Mouse (Mus musculus): Measurements from ENCODE around the gene Pole3. TPM values are rescaled to one million over a fixed set of nuclear protein-coding genes. Genes with fewer than 3 reads are reported as not detected.

Pole3 gene
- polyA plus RNA-seq, 1 experiment from 2014 or later: 38.0 TPM

GRCm38 (mm10) chr4:62517046-62517445 is 7.8 kb downstream of the Pole3 start:
- Histone ChIP-seq H3K4me2 (replicated peaks; ENCODE audit: low read depth) (peak overlapping the region; percentile 89), H3K36me3 (ENCODE audit: control insufficient read depth, insufficient read depth) (peaks cover 22% of the 10 kb centered on the region), H3K4me3 (ENCODE audit: low read depth, low read length) (no peak overlapping the region), H3K27me3 (replicated peaks; ENCODE audit: control insufficient read depth, insufficient read depth, low read length) (no peaks in the 10 kb centered on the region), H3K9ac (ENCODE audit: low read depth, low read length) (no peak overlapping the region), H3K4me1 (replicated peaks; ENCODE audit: control insufficient read depth, insufficient read depth, low read length) (peaks cover 11% of the 10 kb centered on the region), H3K9me3 (ENCODE audit: control insufficient read depth) (no peaks in the 10 kb centered on the region), H3K27ac (ENCODE audit: low read depth, low read length) (peak overlapping the region; percentile 82)
- peak; percentile 25 for ATAC-seq
- WGBS: 45% methylated on average over 8 of the region's 8 CpGs
- TF ChIP-seq CTCF (IDR thresholded peaks at IDR 0.05; ENCODE audit: low read depth): no peak

GRCm38 (mm10) chr4:62516579-62516978 is 8.3 kb downstream of the Pole3 start:
- Histone ChIP-seq H3K9ac (ENCODE audit: low read depth, low read length) (no peak overlapping the region), H3K4me2 (replicated peaks; ENCODE audit: low read depth) (peak overlapping the region; percentile 89), H3K27ac (ENCODE audit: low read depth, low read length) (peak overlapping the region; percentile 82), H3K9me3 (ENCODE audit: control insufficient read depth) (no peaks in the 10 kb centered on the region), H3K36me3 (ENCODE audit: control insufficient read depth, insufficient read depth) (peaks cover 27% of the 10 kb centered on the region), H3K4me1 (replicated peaks; ENCODE audit: control insufficient read depth, insufficient read depth, low read length) (peaks cover 11% of the 10 kb centered on the region), H3K4me3 (ENCODE audit: low read depth, low read length) (no peak overlapping the region), H3K27me3 (replicated peaks; ENCODE audit: control insufficient read depth, insufficient read depth, low read length) (no peaks in the 10 kb centered on the region)
- TF ChIP-seq CTCF (IDR thresholded peaks at IDR 0.05; ENCODE audit: low read depth): no peak
- peak; percentile 35; the same call in 1 of the 2 replicates for ATAC-seq
- 24% methylated on average over 1 of the region's 1 CpGs for WGBS

- TF ChIP-seq CTCF (IDR thresholded peaks at IDR 0.05; ENCODE audit: low read depth): peak; percentile 48
- H3K27me3 ChIP-seq (replicated peaks; ENCODE audit: control insufficient read depth, insufficient read depth, low read length): no peaks in the 10 kb centered on the region
- H3K27ac ChIP-seq (ENCODE audit: low read depth, low read length): peak overlapping the region; percentile 82; the same call in 1 of the 2 replicates
- H3K9me3 ChIP-seq (ENCODE audit: control insufficient read depth): no peaks in the 10 kb centered on the region
- ATAC-seq: no peak
- peaks cover 32% of the 10 kb centered on the region for H3K36me3 ChIP-seq (ENCODE audit: control insufficient read depth, insufficient read depth)
- no peak overlapping the region for H3K4me3 ChIP-seq (ENCODE audit: low read depth, low read length)
- 0 out of 2 replicates have a peak overlapping the region, but pooled peaks have one; percentile 3 for H3K9ac ChIP-seq (ENCODE audit: low read depth, low read length)
- peaks cover 11% of the 10 kb centered on the region for H3K4me1 ChIP-seq (replicated peaks; ENCODE audit: control insufficient read depth, insufficient read depth, low read length)
- WGBS: 17% methylated on average over 2 of the region's 2 CpGs
- peak overlapping the region; percentile 89; the same call in 1 of the 2 replicates for H3K4me2 ChIP-seq (replicated peaks; ENCODE audit: low read depth)
These were observed 8.8 kb downstream of the Pole3 start for GRCm38 (mm10) chr4:62516079-62516478.

- H3K9me3 ChIP-seq (ENCODE audit: control insufficient read depth): no peaks in the 10 kb centered on the region
- 65% methylated on average over 3 of the region's 3 CpGs for WGBS
- no peak for ATAC-seq
- peaks cover 38% of the 10 kb centered on the region for H3K36me3 ChIP-seq (ENCODE audit: control insufficient read depth, insufficient read depth)
- H3K4me3 ChIP-seq (ENCODE audit: low read depth, low read length): no peak overlapping the region
- H3K4me2 ChIP-seq (replicated peaks; ENCODE audit: low read depth): peak overlapping the region; percentile 89; the same call in 1 of the 2 replicates
- 0 out of 2 replicates have a peak overlapping the region, but pooled peaks have one; percentile 3 for H3K9ac ChIP-seq (ENCODE audit: low read depth, low read length)
- H3K4me1 ChIP-seq (replicated peaks; ENCODE audit: control insufficient read depth, insufficient read depth, low read length): peaks cover 11% of the 10 kb centered on the region
- no peak overlapping the region; the same call in 1 of the 2 replicates for H3K27ac ChIP-seq (ENCODE audit: low read depth, low read length)
- no peak for TF ChIP-seq CTCF (IDR thresholded peaks at IDR 0.05; ENCODE audit: low read depth)
- no peaks in the 10 kb centered on the region for H3K27me3 ChIP-seq (replicated peaks; ENCODE audit: control insufficient read depth, insufficient read depth, low read length)
These were observed 9.4 kb downstream of the Pole3 start for GRCm38 (mm10) chr4:62515490-62515889.

GRCm38 (mm10) chr4:62514995-62515394 is 9.9 kb downstream of the Pole3 start:
- Histone ChIP-seq H3K4me3 (ENCODE audit: low read depth, low read length) (no peak overlapping the region), H3K4me1 (replicated peaks; ENCODE audit: control insufficient read depth, insufficient read depth, low read length) (peaks cover 11% of the 10 kb centered on the region), H3K36me3 (ENCODE audit: control insufficient read depth, insufficient read depth) (peaks cover 43% of the 10 kb centered on the region), H3K9ac (ENCODE audit: low read depth, low read length) (no peak overlapping the region), H3K27me3 (replicated peaks; ENCODE audit: control insufficient read depth, insufficient read depth, low read length) (no peaks in the 10 kb centered on the region), H3K27ac (ENCODE audit: low read depth, low read length) (no peak overlapping the region), H3K4me2 (replicated peaks; ENCODE audit: low read depth) (no peak overlapping the region), H3K9me3 (ENCODE audit: control insufficient read depth) (no peaks in the 10 kb centered on the region)
- TF ChIP-seq CTCF (IDR thresholded peaks at IDR 0.05; ENCODE audit: low read depth): no peak
- no peak for ATAC-seq
- WGBS: 71% methylated on average over 7 of the region's 7 CpGs

GRCm38 (mm10) chr4:62513998-62514506 is 10.8 kb downstream of the Pole3 start:
- WGBS: 58% methylated on average over 11 of the region's 11 CpGs
- Histone ChIP-seq H3K9ac (ENCODE audit: low read depth, low read length) (no peak overlapping the region), H3K4me2 (replicated peaks; ENCODE audit: low read depth) (no peak overlapping the region), H3K9me3 (ENCODE audit: control insufficient read depth) (no peaks in the 10 kb centered on the region), H3K27ac (ENCODE audit: low read depth, low read length) (no peak overlapping the region), H3K4me3 (ENCODE audit: low read depth, low read length) (no peak overlapping the region), H3K27me3 (replicated peaks; ENCODE audit: control insufficient read depth, insufficient read depth, low read length) (no peaks in the 10 kb centered on the region), H3K4me1 (replicated peaks; ENCODE audit: control insufficient read depth, insufficient read depth, low read length) (peaks cover 11% of the 10 kb centered on the region), H3K36me3 (ENCODE audit: control insufficient read depth, insufficient read depth) (peaks cover 52% of the 10 kb centered on the region)
- TF ChIP-seq CTCF (IDR thresholded peaks at IDR 0.05; ENCODE audit: low read depth): no peak; the same call in 1 of the 2 replicates
- ATAC-seq: no peak
